Mouse (Mus musculus) neural tube, embryonic 10.5 days (tissue): ENCODE measurements around the gene Gm3264.
"Not testable (repeated sequence)": the region's sequence is repeated elsewhere in the genome, so short reads cannot be mapped to it uniquely, and the experiment has no call there.

ENCODE experiments used
- DNase-seq: peaks from one replicate; pipeline ENCODE4 v3.0.0-alpha.2; 2017; ENCODE audit warnings: low spot score; ENCODE audit errors: extremely low spot score

Gm3264 gene

DNA sequence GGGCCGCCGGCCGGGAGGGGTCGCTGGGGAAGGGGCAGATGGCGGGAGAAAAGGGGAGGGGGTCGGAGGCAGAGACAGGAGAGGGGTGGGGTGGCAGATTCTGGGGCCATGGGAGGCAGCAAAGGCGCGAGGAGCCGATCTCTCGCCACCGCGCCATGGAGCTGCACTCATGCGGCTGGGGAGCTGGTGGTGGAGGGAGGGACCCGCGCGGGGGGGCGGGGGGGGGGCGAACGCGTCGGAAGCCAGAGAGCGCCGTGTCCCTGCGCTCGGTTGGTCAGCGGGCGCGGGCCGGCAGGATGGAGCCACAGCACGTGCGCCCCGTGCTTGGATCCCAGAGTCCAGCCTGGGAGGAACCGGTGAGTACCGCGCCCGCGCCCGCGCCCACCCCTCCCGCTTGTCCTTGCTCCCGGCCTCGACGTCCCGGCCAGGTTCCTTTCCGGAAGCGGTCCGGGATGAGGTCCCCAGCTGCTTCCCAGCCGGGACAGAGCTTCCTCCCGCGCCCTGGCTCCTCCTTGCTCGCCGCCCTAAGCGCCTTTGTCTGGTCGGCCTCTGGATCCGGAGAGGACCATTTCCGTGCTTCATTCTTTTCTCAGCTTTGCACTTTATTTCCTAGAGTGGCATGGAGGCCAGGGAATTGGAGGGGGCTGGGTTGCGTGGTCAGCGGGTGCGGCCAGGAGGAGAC lies at the start of gene Gm3264:
Gene Gm3264, plus strand, starts transcription at position 278 of the 682 bp plus-strand sequence.
- DNase-seq = peak; percentile 19

DNA sequence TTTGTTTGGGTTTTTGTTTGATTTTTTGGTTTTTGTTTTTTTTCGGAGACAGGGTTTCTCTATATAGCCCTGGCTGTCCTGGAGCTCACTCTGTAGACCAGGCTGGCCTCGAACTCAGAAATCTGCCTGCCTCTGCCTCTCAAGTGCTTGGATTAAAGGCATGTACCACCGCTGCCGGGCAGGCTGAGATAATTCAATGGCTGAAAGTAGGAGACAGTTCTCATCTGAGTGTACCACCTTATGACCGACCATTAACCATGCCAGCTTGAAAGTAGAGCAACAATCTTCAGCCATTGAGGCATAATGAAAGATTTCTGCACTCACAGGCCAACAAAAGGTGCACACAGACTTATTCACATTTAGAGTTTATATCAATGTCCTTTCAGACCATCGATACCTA lies 49.0 kb upstream of the Gm3264 start:
- DNase-seq = not testable (repeated sequence)

DNA sequence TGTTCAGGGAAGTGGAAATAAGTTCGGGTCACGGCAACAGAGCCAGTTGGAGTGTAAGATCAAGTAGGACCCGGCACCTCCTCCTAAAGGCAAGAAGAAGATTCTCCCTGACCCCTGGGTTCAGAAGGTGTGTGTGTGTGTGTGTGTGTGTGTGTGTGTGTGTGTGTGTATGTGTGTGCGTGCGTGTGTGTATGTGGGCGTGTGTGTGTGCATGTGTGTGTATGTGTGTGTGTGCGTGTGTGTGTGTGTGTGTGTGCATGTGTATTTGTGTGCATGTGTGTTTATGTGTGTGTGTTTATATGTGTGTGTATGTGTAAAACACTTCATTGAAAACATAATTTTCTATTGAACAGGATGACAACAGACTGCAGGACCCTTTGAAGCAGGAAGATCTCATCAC lies 33.4 kb upstream of the Gm3264 start:
- not testable (repeated sequence) for DNase-seq

- not testable (repeated sequence) for DNase-seq
Measured at GRCm38 (mm10) chr14:4837806-4838205, 17.6 kb upstream of the Gm3264 start, which contains the start of gene Gm3269. Gm3269 (plus strand) TSS chr14:4838106.

DNA sequence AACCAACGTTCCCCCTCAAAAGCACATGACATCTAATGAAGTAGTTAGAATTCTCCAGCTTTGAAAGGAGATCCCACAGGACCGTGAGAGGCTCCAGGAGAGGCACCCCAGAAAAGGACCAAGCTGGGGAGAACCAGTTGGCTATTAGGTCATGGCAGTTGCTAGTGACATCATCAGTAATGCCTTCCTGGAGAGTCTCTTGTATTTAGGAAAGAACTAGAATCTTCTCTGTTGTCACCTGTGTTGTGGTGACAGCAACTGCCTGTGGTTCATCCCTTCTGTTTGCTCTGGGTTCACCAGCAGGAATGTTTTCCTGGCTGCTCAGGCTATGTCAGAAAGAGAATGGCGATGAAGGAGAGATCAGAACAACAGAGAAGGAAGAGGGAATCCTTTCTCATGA lies 36.7 kb downstream of the Gm3264 start, which contains the start of gene Gm3278:
Gene Gm3278, plus strand, starts transcription at position 301 of the 400 bp plus-strand sequence.
- not testable (repeated sequence) for DNase-seq
